Mouse (Mus musculus) E14TG2a.4 (cell line): Measurements from ENCODE around the gene Prep.

ENCODE experiments used
- CTCF ChIP-seq: conservative IDR thresholded peaks from 2 replicates; pipeline ENCODE4 v1.5.1; 2014; ENCODE audit warnings: low read length
- NANOG ChIP-seq: IDR thresholded peaks from 2 replicates; pipeline ENCODE4 v1.6.1; 2014; ENCODE audit warnings: borderline replicate concordance, low read length, mixed read lengths

DNA sequence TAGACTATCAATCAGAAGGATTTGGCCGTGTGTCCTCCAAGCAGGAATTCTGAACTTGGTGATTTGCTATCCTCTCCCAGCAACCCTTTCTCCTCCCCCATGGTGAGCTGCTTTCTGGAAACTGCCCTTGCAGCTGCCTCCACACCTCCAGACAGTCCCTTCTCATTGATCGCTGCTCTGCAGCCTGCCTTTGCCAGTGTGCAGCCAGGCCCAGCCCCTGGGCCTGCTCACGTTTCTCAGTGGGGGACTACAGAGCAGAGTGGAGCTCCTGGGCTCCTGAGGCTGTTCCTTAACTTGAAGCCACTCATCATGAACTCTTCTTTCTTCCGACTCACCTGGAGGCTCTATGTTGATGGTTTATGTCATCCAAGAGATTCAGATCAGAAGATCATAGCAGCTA, 72.9 kb downstream of the Prep start:
- TF ChIP-seq CTCF (no peak), NANOG (no peak)
